Mouse (Mus musculus) cerebellum, adult 9-10 months (tissue): ENCODE results near the gene Mtcl1.
A peak's percentile ranks its signal among the peaks of the same experiment; 100 is the strongest.
"Not testable (repeated sequence)": the region's sequence is repeated elsewhere in the genome, so short reads cannot be mapped to it uniquely, and the experiment has no call there.

ENCODE experiments used
- DNase-seq: peaks from one replicate; pipeline ENCODE4 v3.0.0; 2022

The Mtcl1 gene

GRCm38 (mm10) chr17:66447007-66447312, 2.6 kb downstream of the Mtcl1 start:
- peak; percentile 75 for DNase-seq

GRCm38 (mm10) chr17:66446196-66447006, 3.1 kb downstream of the Mtcl1 start:
- DNase-seq, result peak; percentile 69

GRCm38 (mm10) chr17:66444059-66444700, 5.4 kb downstream of the Mtcl1 start:
- peak; percentile 55 for DNase-seq

- DNase-seq, result no peak
Measured at GRCm38 (mm10) chr17:66439888-66440287, 9.7 kb downstream of the Mtcl1 start.

- no peak for DNase-seq
Measured at GRCm38 (mm10) chr17:66439051-66439753, 10.3 kb downstream of the Mtcl1 start.

- DNase-seq, result no peak
Measured at GRCm38 (mm10) chr17:66438137-66438536, 11.4 kb downstream of the Mtcl1 start.

GRCm38 (mm10) chr17:66436811-66437210, 12.7 kb downstream of the Mtcl1 start:
- DNase-seq, result peak; percentile 98

GRCm38 (mm10) chr17:66435982-66436381, 13.6 kb downstream of the Mtcl1 start:
- no peak for DNase-seq

- peak; percentile 76 for DNase-seq
Measured at GRCm38 (mm10) chr17:66435007-66435406, 14.5 kb downstream of the Mtcl1 start.

GRCm38 (mm10) chr17:66434566-66434965, 15.0 kb downstream of the Mtcl1 start:
- DNase-seq, result no peak

- not testable (repeated sequence) for DNase-seq
Measured at GRCm38 (mm10) chr17:66424601-66425000, 24.9 kb downstream of the Mtcl1 start.

GRCm38 (mm10) chr17:66419421-66419820, 30.1 kb downstream of the Mtcl1 start:
- DNase-seq, result no peak

- no peak for DNase-seq
Measured at GRCm38 (mm10) chr17:66417748-66418147, 31.8 kb downstream of the Mtcl1 start.

GRCm38 (mm10) chr17:66417329-66417728, 32.2 kb downstream of the Mtcl1 start:
- no peak for DNase-seq

GRCm38 (mm10) chr17:66416841-66417313, 32.7 kb downstream of the Mtcl1 start:
- DNase-seq, result peak; percentile 62

- no peak for DNase-seq
Measured at GRCm38 (mm10) chr17:66416436-66416835, 33.1 kb downstream of the Mtcl1 start.

GRCm38 (mm10) chr17:66414331-66414730, 35.2 kb downstream of the Mtcl1 start:
- DNase-seq, result no peak

- DNase-seq, result no peak
Measured at GRCm38 (mm10) chr17:66412155-66412970, 37.2 kb downstream of the Mtcl1 start.

GRCm38 (mm10) chr17:66410884-66411426, 38.6 kb downstream of the Mtcl1 start:
- peak; percentile 63 for DNase-seq

GRCm38 (mm10) chr17:66409070-66409605, 40.4 kb downstream of the Mtcl1 start:
- DNase-seq, result no peak

GRCm38 (mm10) chr17:66408400-66408799, 41.1 kb downstream of the Mtcl1 start:
- DNase-seq, result peak; percentile 60

- DNase-seq, result peak; percentile 63
Measured at GRCm38 (mm10) chr17:66407833-66408232, 41.7 kb downstream of the Mtcl1 start.
